Mouse (Mus musculus) urinary bladder, adult 18-20 months (tissue): Measurements from ENCODE around the gene Mrpl53.

ENCODE experiments used
- DNase-seq, 2 experiments: peaks; one replicate each; pipeline ENCODE4 v3.0.0; 2022; ENCODE audit warnings: low spot score in 2 of 2, mixed read lengths in 2 of 2

The Mrpl53 gene

DNA sequence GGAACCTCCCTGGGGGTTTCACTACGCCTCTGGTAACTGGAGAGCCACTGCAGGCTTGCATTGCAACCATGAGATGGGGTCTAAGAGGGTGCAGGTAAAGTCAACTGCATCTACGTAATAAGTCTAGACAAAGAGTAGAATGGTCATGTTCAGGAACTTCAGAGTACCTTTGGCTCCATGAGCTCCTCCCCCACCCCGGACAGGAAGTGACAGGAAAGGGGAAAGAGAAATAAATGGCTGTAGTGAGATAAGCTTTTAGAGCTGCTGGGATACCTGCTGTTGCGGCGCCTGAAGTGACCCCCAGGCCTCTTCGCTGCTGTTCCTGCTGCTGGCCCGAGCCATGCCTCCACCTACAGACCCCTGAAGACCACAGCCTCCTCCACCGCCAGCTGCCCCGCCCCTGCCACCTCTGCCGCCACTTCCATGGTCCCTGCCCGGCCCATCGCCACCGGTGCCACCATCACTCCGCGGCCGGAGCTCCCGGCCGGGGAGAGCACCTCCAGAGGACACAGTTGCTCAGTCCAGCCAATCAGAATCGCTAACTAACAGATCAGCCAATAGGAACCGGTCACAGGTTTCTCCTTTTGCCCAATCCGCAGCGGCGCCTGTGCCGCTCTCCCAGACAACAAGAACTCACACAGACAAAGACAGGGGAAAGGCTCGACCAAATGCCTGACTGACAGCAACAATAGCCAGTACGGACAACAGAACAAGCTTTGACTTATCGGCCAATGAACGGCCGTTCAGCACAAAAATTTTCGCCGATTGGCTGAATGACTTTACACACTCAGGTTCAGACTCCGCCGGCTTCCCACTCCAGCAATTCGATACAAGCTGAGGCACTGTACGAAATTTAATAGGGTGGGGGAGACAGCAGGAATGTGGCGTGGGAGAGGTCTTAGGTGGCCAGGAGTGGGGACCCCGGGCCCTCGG is 12.4 kb downstream of the Mrpl53 start, which contains the start of gene Wbp1:
Gene Wbp1 (minus strand): TSS at position 630 of the 933 bp plus-strand sequence.
- peak; percentile 78 to 94 for DNase-seq

DNA sequence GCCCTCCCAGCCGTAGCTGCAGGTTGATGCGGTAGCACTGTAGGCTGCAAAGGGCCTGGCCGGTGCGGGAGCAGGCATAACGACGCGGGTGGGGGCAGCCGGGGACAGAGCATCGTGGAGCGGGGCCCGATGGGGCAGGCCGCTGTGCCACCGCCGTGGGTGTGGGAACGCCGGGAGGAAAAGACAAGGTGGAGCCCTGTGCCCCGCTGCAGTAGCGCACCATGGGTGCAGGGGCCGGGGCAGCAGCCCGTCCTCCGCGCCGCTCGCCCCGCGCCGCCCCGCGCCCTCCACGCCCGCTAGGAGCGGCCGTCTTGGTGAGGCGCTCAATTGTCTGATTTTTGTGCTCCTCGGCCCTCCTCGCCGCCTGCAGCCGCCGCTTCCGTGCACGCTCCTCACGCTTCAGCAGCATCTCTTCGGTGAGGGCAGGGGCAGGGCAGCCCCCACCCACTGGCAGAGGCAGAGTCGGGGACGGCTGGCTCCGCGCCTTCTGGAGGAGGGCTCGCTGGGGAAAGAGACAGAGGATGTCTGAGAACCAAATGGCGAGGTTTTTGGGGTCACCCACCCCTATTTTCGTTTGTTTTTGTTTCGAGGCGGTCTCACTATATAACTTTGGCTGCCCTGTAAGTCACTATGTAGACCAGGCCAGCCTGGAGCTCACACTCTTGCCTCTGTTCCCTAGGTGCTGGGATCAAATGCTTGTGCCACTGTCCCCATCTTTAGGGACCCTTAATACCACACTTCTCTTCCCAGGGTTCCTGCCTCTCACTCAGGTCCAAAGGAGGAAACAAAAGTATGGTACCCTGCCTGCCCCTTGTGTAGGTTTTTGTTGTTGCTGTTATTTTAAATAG is 13.2 kb downstream of the Mrpl53 start:
- DNase-seq = no peak

DNA sequence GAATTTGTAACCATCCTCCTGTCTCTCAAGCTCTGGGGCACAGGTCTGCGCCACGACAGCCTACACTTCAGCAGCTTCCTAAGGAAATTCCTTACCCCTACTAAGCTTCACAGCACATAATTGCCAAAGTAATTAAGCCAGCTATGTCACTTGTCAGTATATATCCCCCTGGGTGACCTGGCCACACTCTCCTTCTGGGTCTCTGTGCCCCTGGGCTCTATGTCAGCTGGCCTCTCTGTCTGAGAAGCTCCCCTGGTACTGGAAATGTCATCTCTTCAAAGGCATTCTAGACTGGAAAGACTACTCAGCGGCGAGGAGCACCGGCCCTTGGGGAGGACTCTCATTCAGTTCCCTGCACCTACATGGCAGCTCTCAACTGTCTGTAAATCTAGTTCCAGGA is 14.1 kb downstream of the Mrpl53 start:
- no peak for DNase-seq

DNA sequence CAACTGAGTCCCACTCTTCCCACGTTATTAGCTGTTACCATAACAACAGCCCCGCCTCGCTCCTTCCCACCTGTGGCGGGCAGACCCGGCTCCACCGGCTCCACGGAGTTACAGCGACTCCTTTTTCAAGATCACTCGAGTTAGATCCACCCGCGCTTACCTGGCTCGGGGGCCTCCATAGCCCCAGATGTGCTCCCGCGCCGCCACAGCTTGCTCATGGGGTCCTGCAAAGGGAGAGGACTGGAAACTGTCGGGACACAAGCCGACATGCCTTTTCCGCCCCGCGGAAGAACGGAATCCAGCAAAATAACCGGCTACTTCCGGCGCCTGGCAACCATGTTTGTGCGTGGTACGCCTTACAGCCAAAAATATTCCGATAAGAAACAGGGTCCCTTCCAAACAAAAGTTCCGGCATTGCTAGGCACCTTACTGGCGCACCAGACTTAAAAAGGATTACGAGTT is 16.0 kb downstream of the Mrpl53 start:
- peak; percentile 88 to 89 for DNase-seq

DNA sequence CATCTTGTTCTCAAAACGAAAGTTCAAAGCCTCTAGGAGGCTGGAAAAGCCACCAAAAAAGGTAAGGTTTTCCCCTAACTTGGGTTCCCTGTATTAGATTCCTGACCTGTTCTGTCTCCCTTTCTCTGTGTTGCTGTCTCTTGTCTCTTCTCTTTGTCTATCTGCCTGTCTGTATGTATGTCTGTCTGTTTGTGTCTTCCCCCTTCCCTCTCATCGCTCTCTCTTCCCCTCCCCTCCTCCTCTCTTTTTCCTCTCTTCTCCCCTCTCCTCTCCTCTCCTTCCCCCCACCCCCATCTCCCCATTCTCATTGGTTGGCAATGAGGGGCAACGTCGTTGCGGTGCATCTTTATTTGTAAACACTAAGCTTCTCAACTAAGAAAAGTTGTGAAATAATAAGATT is 16.5 kb downstream of the Mrpl53 start, which contains the start of gene Ino80b:
Gene Ino80b (minus strand): TSS at position 101 of the 400 bp plus-strand sequence.
- no peak for DNase-seq

DNA sequence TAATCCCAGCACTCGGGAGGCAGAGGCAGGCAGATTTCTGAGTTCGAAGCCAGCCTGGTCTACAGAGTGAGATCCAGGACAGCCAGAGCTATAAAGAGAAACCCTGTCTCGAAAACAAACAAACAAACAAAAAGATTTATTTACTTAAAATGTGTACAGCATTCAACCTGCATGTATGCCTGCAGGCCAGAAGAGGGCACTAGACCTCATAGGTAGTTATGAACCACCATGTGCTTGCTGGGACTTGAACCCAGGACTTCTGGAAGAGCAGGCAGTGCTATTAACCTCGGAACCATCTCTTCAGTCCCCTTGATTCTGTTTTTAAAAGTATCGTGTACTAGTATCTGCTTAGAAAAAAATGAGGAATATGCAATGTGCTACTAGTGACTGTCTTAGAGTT is 18.6 kb downstream of the Mrpl53 start:
- no peak for DNase-seq

DNA sequence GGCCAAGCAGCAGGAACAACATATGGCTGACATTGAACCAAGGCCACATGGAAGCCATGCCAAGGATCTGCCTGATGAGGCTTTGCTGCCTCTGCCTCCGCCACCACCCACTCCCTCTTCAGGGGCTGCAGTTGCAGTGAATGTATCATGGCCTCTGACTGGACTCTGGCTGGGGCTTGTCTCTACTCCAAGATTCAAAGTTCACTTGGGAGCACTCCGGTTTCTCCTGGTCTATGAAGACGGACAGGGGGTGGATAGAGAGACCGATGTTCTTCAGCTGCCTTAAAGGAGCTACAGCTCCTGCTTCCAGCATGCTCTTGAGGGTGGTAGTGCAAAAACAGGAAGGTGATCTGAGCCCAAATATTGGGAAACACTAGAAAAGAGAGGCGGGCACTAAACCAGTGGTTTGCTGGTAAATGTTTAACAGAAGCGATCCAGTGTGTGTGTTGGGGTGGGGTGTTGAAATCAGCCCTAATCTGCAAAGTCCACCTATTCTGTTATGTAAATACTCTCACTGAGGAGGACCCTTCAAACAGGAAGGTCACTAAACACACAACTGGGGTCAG is 22.7 kb downstream of the Mrpl53 start:
- DNase-seq = no peak

DNA sequence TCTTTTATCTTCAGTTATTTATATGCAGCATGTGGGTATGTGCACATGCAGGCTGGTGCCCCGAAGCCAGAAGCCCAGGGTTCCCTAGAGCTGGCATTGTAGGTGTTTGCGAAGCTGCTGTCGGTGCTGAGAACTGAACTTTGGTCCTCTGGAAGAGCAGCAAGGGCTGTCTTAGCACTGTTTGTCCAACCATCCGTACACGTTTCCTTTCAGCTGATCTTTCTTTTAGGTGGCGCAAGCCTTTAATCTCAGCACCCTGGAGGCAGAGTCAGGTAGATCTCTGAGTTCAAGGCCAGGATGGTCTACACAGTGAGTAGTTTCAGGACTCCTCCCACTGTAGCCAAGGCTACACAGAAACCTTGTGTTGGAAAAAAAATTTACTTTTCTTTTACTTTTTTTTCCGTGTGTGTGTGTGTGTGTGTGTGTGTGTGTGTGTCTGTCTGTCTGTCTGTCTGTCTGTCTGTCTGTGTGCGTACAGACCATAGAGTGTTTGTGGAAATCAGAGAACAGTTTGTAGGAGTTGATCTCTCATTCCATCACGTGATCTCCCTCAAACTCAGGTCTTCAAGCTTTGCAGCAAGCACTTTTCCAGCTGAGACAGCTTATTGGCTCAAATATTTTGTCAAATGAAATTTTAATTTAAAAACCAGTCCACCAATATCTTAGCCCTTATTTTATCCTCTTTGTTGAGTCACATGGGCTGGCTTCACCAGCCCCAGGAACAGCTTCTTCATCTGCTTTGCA is 23.5 kb downstream of the Mrpl53 start:
- no peak for DNase-seq

DNA sequence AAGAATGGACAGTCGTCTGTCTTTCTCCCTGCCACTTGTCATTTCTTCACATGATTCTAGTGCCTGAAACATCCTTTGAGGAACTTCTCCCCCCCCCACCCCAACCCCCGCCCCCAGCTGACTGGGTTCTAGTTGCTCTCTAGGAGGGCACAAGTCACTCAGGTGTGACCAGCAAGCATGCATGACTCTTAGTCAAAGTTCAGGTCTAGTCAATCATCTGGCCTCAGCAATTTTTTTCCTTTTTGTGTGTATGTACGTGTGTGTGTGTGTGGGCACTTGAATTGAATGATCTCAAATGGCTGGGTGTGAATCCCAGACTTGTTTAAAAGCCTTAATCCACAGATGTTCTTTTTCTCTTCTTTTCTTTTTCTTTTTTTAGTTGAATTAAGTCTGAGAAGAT is 25.4 kb downstream of the Mrpl53 start:
- no peak for DNase-seq

DNA sequence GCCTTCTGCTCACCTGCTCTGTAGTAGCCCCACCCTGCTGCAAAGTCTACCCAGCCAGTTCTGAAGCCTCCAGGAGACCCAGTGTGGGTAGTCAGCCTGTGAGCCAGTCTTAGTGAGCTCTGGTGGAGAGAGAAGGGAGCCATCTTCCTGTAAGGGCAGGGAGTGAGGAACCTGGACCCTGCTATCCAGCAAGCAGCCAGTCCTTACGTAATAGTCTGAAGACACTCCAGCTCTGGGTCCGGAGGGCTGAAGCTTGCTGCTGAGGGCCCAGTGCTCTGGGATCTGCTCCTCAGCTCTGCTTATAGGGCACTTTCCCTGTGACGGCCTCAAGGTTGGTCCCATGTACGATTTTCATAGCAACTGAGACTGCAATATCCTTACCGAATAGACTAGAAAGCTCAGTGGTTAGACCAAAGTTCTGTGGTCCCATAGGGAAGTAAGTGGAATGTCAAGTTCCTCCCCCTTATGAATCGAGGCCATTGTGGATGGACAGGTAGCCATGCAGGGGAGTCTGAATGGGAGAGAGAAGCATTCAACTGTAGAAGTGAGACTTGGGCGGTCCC is 26.2 kb downstream of the Mrpl53 start, which contains the start of gene Rtkn:
Gene Rtkn (plus strand): TSS at position 513 of the 563 bp plus-strand sequence.
- no peak for DNase-seq

DNA sequence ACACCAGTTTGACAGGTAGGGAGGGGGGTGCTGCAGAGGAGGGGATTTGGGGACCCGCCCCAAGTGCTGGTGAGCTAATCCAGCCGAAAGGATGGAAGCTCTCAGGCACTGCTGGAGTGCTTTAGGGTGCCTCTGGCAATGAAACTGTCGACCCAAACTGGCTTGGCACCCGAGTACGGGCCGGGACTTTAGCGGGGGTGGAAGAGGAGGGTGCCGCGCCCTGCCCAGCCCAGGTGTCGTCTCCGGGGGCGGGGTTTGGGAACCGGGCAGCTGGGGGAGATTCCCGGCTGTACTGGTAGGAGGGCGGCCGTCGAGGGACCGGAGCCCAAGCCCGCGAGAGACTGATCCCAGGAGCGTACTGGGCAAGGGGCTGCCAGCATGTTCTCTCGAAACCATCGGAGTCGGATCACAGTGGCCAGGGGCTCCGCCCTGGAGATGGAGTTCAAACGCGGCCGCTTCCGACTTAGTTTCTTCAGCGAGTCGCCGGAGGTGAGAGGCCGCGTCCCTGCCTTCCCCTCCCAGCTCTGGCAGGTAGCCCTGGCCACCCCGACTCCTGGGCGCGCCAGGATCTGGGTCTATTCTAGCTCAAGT is 26.8 kb downstream of the Mrpl53 start:
- peak in 1 of 2 experiments; percentile 36 for DNase-seq

DNA sequence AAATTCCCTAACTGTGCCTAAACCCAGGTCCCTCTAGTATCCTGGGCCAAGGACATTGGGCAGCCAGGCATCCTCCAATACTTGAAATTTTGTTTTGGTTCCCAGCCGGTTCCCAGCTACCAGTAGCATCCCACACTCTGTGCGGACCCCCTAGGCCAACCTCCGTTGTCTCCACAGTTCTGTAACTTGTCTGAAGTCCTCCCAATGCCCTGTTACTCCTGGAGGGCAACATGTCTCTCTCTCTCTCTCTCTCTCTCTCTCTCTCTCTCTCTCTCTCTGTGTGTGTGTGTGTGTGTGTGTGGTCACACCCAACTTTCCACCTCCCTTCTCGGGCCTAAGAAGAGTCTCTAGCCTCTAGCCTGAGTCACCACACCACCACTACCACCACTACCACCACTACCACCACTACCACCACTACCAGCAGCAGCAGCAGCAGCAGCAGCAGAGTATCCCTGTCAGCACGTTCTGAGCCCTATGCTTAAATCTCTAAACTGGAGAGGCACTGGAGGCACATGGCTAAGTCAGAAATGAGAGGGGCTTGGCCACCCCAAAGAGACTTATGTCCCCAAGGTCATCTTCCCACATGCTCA is 27.5 kb downstream of the Mrpl53 start:
- DNase-seq = no peak

DNA sequence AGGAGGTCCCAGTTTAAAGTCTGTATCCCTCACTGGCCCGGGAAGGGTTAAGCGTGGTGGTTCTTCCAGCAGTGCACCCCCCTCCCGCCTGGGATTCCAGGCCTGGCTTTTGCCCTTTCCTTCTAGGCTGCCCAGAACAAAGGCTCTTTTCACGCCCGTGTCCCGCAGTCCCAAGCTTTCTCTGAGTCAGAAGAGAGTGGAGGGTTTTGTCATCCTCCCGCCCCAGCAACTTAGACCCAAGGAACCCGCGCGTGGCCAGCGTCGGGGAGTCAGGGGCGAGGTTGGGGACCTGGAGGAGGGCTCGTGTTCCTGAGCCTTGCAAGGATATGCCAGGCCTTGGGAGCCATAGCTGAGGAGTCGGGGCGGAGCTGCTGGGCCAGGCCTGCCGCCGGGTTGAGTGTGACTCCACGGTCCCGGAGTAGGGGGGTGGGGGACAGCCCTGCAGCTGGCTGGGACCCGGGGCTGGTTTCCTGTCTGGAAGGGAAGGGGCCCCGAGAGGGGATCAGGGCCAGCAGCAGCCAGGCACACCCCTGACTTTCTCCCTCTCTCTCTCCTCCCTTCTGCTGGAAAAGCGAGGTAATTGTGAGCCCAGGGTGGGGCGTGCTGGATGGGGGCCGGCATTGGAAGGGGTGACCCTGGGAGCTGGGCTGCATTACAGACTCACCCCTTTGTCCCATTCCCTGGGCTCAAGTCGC is 28.2 kb downstream of the Mrpl53 start:
- peak in 1 of 2 experiments; percentile 49 for DNase-seq

DNA sequence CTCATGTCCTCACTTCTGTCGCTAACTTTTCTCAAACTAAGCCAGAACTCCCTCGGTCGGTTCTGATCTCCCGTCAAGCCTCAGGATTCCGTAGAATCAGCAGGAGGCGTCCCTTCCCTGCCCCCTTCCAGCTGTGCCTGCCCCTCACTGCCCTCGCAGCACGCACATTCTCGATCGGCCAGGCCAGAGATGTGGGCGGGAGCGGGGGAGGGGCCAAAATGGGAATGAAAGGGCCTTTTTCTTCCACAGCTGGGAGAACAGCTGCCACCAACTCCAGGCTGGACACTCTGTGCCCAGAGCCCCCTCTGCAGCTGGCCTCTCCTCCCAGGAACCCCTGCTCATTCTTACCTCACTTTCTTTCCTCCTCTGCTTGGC is 28.7 kb downstream of the Mrpl53 start:
- peak in 1 of 2 experiments; percentile 77 for DNase-seq

DNA sequence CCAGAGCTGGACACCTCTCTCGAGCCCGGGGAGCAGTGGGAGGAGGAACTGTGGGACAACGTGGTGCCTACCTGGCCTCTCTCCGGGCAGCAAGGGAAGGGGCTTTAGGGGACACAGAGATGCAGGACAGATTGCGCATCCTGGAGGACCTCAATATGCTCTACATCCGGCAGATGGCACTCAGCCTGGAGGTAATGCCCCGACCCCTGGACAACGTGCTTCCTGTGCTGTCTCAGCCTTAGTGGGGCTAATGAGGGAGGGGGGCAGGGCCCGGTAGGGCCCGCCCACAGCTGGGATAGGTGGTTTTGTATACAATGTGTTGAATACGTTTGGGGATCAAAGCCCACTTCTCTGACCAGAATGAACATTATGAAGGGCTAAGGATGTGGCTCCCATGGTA is 29.2 kb downstream of the Mrpl53 start:
- no peak for DNase-seq

DNA sequence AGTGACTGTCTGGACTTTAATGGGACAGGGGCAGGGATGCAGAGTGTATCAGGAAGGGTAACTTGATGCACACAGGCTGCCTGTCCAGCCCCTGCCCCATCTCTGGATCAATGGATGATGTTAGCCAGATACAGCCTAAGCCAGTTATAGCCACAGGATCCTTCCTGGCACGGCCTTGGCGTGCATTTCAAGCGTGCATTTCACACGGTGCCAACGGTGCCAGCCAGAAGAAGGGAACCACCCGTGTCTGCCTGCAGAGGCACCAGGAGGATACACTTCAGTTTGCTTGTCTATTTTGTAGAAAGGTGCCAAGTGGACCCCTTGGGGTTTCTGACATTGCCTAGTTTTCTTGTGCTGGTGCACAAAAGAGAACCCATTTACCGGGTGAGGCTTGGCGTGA is 31.2 kb downstream of the Mrpl53 start:
- DNase-seq = no peak

DNA sequence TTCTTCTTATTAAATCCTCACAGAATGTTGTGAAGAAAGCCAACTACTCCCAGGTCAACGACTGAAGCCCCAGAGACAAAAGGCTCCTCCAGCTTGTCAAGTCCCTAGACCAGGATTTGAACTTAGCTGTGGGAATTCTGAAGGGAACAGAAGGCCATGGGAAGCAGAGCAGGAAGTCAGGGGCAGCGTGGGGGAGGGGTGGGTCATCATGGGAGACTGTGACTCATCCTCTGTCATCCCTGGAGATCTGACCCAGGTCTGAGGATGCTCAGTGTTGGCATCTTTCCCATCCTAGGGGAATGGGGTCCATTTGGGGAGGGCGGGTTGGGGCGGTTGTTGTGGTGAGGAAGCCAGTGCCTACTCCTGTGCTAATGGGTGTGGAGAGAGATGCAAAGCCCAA is 32.8 kb downstream of the Mrpl53 start:
- no peak for DNase-seq

DNA sequence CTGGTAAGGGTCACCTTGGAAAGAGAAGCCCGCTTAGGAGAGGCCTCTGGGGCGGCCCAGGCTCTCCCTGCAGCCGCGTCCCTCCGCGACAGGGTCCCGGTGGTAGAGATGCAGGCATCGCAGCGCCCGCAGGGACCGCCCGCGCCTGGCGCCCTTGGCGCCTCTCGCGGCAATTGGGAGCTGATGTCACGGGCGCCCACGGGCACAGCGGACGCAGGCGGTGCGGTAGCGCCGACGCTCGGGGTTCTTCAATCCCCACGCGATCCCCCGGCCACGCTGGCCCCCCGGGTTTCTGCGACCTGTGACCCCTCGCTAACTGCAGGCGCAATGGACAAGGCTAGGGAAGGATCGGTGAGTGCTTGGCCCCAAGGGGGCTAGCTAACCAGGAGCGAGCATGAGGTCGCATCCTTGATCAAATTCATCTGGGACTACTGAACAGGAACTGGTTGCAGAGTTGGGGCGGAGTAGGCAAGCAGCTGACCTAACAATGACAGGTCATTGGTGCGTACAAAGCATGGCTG is 33.4 kb downstream of the Mrpl53 start:
- DNase-seq = no peak

DNA sequence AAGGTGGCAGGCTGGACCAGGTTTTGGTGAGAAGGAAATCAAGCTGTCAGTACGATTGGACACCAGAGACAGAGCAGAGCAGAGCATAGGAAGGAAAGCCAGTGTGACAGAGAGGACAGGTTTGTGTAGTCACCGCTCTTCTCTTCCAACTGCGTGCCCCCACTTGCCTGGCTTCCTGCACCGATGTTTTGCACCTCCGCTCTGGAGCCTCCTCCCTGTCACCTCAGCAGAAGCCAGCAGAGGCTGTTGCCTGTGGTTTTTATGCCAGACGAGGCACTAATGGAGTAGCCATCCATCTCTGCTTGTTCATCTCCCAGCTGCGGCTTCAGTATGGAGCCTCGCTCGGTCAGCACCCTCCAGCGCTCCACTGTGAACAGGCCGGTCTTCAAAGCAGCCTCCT is 34.0 kb downstream of the Mrpl53 start:
- peak in 1 of 2 experiments; percentile 43 for DNase-seq
